Mouse (Mus musculus): ENCODE measurements around the gene Kera. TPM values are rescaled to one million over a fixed set of nuclear protein-coding genes. Genes with fewer than 3 reads are reported as not detected.

Gene Kera
- polyA plus RNA-seq (2015; fragmentation: Nextera tagmentation; extraction: Ambion mirVana): 0.20 and 0.25 TPM in 2 replicates

DNA sequence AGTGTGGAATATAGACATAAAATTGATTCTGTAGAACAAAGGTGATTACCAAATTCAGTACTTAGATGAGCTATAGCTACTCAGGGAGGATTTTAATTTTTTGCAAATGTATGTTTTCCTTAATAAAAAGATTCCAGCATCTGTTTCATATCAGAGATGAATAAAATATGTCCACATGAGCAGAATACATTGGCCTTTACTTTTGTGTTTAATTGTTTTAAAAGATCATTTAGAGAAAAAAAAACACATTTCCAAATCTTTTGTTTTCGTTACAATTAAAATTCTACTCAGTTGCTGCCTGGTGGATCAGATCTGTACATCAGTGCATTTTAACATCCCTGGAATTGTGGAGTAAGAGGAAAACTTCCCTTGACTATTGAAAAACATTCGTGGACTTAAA is at the start of gene Kera:
TSS of gene Kera (plus strand) at position 301 of the 400 bp plus-strand sequence.
- no peak for ATAC-seq
- Histone ChIP-seq H3K4me1 (replicated peaks) (no peaks in the 10 kb centered on the region), H3K36me3 (no peaks in the 10 kb centered on the region)

DNA sequence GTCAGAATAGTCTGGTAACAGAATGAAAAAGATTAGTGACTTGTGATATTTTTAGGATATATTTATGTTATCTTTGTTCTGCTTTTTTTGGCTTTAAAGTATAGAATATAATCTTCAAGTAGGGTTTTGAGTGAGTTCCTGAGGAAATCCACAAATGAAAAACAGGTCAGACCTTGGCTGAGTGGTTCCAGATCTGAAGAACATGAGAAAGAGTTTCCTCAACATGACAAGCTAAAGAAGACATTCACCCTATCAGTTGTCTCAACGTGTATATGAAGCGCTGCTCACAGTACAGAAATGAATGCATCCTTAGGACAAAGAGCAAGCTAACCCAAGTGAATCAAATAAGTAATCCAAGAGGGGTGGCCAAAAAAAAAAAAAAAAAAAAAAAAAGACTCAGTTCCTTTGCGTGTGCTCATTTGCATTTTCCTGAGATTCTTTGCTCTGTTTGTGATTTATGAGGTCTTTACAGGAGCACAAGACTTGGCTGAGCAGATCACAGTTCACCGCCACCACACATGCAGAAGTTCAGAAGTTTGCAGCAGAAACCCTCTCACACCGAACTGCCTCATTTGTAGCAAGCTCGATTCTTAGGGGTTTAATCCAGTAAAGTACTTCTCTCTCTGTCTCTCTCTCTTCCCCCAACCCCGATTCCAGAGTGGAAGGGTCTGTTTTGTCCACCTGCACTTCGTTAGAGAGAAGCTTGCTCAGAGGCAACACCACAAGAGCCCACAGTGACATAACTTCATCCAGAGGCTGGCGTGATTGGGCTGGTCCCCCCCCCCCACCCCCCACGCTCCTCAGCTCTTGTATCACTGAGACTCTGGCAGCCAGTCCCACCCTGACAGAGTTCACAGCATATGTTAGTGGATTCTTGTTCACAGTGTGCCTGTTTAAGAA is 41.5 kb upstream of the Kera start, which contains the start of gene Lum:
TSS of gene Lum (plus strand) at position 172 of the 900 bp plus-strand sequence.
- Histone ChIP-seq H3K4me1 (replicated peaks) (no peaks in the 10 kb centered on the region), H3K36me3 (no peaks in the 10 kb centered on the region; the same call in 1 of the 2 replicates), H3K4me2 (replicated peaks) (peak within 1 kb of the TSS; percentile 46), H3K9ac (peak within 1 kb of the TSS; percentile 17; the same call in 1 of the 2 replicates), H3K27me3 (replicated peaks) (no peaks in the 10 kb centered on the region), H3K4me3 (replicated peaks) (peak within 1 kb of the TSS; percentile 16), H3K9me3 (no peaks in the 10 kb centered on the region), H3K27ac (peak within 1 kb of the TSS; percentile 82)
- WGBS: 39% methylated on average over 10 of the region's 10 CpGs
- ATAC-seq: peak; percentile 41

More for the DNA sequence above, at the start of gene Kera:
- Histone ChIP-seq H3K4me3 (replicated peaks) (no peak within 1 kb of the TSS), H3K9me3 (no peaks in the 10 kb centered on the region), H3K9ac (no peak within 1 kb of the TSS), H3K27me3 (replicated peaks) (no peaks in the 10 kb centered on the region), H3K4me2 (replicated peaks) (no peak within 1 kb of the TSS), H3K27ac (no peak within 1 kb of the TSS)
- 73% methylated on average over 2 of the region's 2 CpGs for WGBS

DNA sequence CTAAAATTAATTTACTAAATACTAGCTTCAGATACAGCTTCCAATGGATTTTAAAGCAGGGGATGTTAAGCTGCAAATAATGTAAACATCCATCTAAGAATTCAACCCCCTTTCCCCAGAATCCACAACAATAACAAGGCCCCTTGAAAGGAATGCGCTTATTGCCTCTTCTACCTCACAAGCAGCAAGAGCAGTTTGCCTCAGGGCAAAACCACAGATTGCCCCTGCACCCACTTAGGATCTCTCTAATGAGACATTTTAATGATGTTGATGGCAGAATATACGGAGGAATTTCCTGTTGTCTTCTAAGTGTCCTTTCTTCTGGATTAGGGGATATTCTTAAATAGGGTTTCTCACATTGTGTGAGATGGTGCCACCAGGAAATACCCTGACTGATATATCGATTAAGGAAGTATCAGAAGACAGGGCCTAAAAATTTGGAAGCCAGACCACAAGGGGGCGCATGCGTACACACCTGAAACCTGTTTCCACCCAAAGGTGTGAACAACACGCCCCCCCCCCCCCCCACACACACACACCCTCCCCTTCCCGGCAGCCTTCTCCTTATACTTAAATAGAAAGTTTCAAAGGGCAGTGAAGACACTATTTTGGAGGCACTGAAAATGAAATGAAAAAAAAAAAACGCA is 39.1 kb upstream of the Kera start:
- no peaks in the 10 kb centered on the region for H3K4me1 ChIP-seq (replicated peaks)

GRCm38 (mm10) chr10:97582543-97583231 is 24.0 kb upstream of the Kera start:
- Histone ChIP-seq H3K9me3 (no peaks in the 10 kb centered on the region), H3K27me3 (replicated peaks) (no peaks in the 10 kb centered on the region), H3K4me1 (replicated peaks) (no peaks in the 10 kb centered on the region), H3K27ac (no peak overlapping the region), H3K4me3 (replicated peaks) (no peak overlapping the region), H3K9ac (no peak overlapping the region), H3K36me3 (no peaks in the 10 kb centered on the region), H3K4me2 (replicated peaks) (no peak overlapping the region)
- no peak for ATAC-seq
- WGBS: 67% methylated on average over 4 of the region's 4 CpGs

More for the DNA sequence above, 39.1 kb upstream of the Kera start:
- no peak overlapping the region for H3K9ac ChIP-seq
- peak overlapping the region; percentile 36 for H3K4me2 ChIP-seq (replicated peaks)
- WGBS: 59% methylated on average over 8 of the region's 8 CpGs
- H3K27ac ChIP-seq: peak overlapping the region; percentile 44; the same call in 1 of the 2 replicates
- H3K27me3 ChIP-seq (replicated peaks): no peaks in the 10 kb centered on the region
- no peak for ATAC-seq
- H3K36me3 ChIP-seq: no peaks in the 10 kb centered on the region; the same call in 1 of the 2 replicates
- H3K4me3 ChIP-seq (replicated peaks): 0 out of 2 replicates have a peak overlapping the region, but pooled peaks have one; percentile 11
- H3K9me3 ChIP-seq: no peaks in the 10 kb centered on the region

DNA sequence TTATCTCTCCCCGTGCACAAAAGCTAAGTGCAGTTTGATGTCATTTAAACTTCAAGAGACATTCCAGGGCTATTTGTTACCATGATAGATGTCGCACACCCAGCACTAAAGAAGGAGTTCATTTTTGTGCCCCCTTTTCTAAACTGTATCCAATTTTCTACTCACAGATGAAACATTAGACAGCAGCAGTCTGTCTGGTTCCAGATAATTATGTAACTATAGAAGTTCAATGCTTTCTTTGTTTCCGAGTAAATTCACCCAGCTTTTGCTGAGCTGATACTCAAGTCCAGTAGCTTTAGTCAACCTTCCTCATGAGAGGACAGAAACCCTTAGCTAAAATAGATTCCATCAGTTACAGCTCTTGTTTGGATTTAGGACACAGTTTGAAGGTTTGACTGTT is 22.5 kb upstream of the Kera start:
- no peak overlapping the region for H3K9ac ChIP-seq
- no peak overlapping the region for H3K4me3 ChIP-seq (replicated peaks)
- no peak for ATAC-seq
- no peaks in the 10 kb centered on the region for H3K4me1 ChIP-seq (replicated peaks)
- no peak overlapping the region for H3K27ac ChIP-seq
- H3K9me3 ChIP-seq: no peaks in the 10 kb centered on the region
- no peaks in the 10 kb centered on the region for H3K36me3 ChIP-seq
- WGBS: 27% methylated on average over 3 of the region's 3 CpGs
- H3K27me3 ChIP-seq (replicated peaks): no peaks in the 10 kb centered on the region
- H3K4me2 ChIP-seq (replicated peaks): no peak overlapping the region

DNA sequence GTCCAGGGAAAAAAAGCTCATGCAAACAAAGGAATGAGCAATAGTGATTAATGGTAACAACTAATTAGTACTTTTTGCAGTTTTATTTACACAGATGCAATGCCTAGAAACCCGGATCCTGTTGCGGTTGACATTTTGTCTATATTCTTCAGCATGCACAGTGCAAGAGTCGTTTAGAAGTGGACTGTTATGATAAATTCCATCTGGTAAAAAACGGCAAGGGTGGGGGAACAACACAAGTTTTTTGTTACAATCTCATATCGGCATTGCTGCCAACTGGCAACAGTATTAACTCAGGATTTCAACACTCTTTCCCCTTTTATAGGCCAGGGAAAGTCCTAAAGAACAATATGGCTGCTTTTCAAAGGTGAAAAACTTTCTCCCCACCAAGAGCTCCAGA is 19.5 kb upstream of the Kera start:
- H3K27ac ChIP-seq: no peak overlapping the region; the same call in 1 of the 2 replicates
- H3K9me3 ChIP-seq: no peaks in the 10 kb centered on the region
- no peak overlapping the region for H3K4me2 ChIP-seq (replicated peaks)
- no peak for ATAC-seq
- 48% methylated on average over 5 of the region's 5 CpGs for WGBS
- H3K9ac ChIP-seq: no peak overlapping the region
- H3K27me3 ChIP-seq (replicated peaks): no peaks in the 10 kb centered on the region
- H3K4me3 ChIP-seq (replicated peaks): no peak overlapping the region
- no peaks in the 10 kb centered on the region for H3K36me3 ChIP-seq
- no peaks in the 10 kb centered on the region; the same call in 1 of the 2 replicates for H3K4me1 ChIP-seq (replicated peaks)

DNA sequence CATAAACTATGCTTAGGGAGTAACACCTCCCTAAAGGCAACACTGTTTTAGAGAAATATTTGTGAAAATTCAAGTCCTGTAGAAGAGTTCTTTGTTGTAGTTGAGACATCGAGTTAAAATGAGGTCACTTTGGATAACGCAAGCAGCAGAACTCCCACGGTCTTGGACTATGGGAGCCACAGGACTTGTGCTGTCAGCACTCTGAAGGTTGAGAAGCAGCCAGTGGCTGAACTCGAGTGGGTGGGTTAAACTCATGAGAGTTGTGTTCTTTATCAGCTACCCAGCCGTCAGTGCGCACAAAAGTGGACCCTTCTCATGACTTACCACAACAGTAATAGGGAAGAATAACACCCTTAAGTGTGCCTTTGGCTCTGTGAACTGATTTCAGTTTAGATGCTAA is 17.1 kb upstream of the Kera start:
- no peak overlapping the region for H3K4me2 ChIP-seq (replicated peaks)
- H3K27ac ChIP-seq: peak overlapping the region; percentile 44; the same call in 1 of the 2 replicates
- H3K36me3 ChIP-seq: no peaks in the 10 kb centered on the region
- no peaks in the 10 kb centered on the region for H3K9me3 ChIP-seq
- H3K9ac ChIP-seq: no peak overlapping the region
- H3K4me1 ChIP-seq (replicated peaks): no peaks in the 10 kb centered on the region; the same call in 1 of the 2 replicates
- ATAC-seq: no peak
- no peak overlapping the region for H3K4me3 ChIP-seq (replicated peaks)
- H3K27me3 ChIP-seq (replicated peaks): no peaks in the 10 kb centered on the region
- 73% methylated on average over 6 of the region's 6 CpGs for WGBS

- H3K4me2 ChIP-seq (replicated peaks): no peak overlapping the region
- no peaks in the 10 kb centered on the region for H3K36me3 ChIP-seq
- H3K4me3 ChIP-seq (replicated peaks): no peak overlapping the region
- no peaks in the 10 kb centered on the region for H3K9me3 ChIP-seq
- H3K27me3 ChIP-seq (replicated peaks): no peaks in the 10 kb centered on the region
- H3K27ac ChIP-seq: no peak overlapping the region
- WGBS: 25% methylated on average over 3 of the region's 3 CpGs
- no peak overlapping the region for H3K9ac ChIP-seq
- no peak for ATAC-seq
- H3K4me1 ChIP-seq (replicated peaks): no peaks in the 10 kb centered on the region; the same call in 1 of the 2 replicates
These were observed 15.6 kb upstream of the Kera start for GRCm38 (mm10) chr10:97591036-97591435.

GRCm38 (mm10) chr10:97591685-97592084 is 15.0 kb upstream of the Kera start:
- Histone ChIP-seq H3K4me2 (replicated peaks) (no peak overlapping the region), H3K9me3 (no peaks in the 10 kb centered on the region), H3K27me3 (replicated peaks) (no peaks in the 10 kb centered on the region), H3K4me3 (replicated peaks) (no peak overlapping the region), H3K9ac (no peak overlapping the region), H3K27ac (peak overlapping the region; percentile 44; the same call in 1 of the 2 replicates), H3K4me1 (replicated peaks) (no peaks in the 10 kb centered on the region; the same call in 1 of the 2 replicates), H3K36me3 (no peaks in the 10 kb centered on the region)
- ATAC-seq: no peak
- WGBS: 55% methylated on average over 3 of the region's 3 CpGs

DNA sequence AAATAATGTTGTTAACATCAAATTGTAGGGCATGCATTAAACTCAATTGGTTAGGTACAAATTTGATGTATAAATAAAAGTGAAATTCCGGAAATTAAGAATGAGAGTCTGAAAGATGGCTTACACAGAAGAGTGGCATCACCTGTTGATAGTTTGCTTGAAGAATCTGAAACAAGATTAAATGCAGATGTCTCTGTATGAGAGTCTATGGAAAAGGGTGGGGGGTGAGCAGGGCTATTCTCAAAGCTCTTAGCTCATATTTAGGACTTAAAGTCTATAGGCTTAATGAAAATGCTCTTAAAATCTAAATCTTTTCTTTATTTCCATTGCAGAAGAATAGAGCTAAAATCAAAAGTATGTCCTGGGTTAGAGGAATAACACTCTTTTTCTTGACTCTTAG is 11.0 kb upstream of the Kera start:
- Histone ChIP-seq H3K4me2 (replicated peaks) (no peak overlapping the region), H3K9ac (no peak overlapping the region), H3K27me3 (replicated peaks) (no peaks in the 10 kb centered on the region), H3K27ac (no peak overlapping the region), H3K4me1 (replicated peaks) (no peaks in the 10 kb centered on the region), H3K36me3 (no peaks in the 10 kb centered on the region), H3K4me3 (replicated peaks) (no peak overlapping the region), H3K9me3 (no peaks in the 10 kb centered on the region)
- ATAC-seq: no peak
- WGBS: 70% methylated on average over 1 of the region's 1 CpGs

DNA sequence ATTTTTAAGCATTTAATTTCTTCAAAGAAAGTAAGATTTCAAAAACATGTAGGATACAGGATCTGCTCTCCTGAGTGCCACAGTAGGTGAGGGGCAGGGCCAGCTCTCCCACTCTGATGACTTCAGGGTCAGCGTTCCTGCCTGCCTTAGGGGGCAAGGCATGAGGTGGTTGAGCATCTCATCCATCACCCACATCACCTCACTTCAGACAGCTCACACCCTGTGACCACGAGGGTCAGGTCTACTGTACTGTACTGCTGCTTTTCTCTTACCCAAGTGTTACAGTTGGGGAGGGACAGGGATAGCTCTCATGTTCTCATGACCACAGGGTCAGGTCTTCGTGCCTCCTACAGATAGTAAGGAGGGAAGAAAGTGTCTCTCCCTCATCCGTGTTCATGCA is 4.9 kb upstream of the Kera start:
- no peak for ATAC-seq
- H3K4me2 ChIP-seq (replicated peaks): no peak overlapping the region

GRCm38 (mm10) chr10:97603256-97603655 is 3.4 kb upstream of the Kera start:
- ATAC-seq: no peak
- H3K4me3 ChIP-seq (replicated peaks): no peak overlapping the region
- no peaks in the 10 kb centered on the region for H3K27me3 ChIP-seq (replicated peaks)
- no peaks in the 10 kb centered on the region for H3K9me3 ChIP-seq
- H3K9ac ChIP-seq: no peak overlapping the region
- no peak overlapping the region for H3K27ac ChIP-seq
- no peak overlapping the region for H3K4me2 ChIP-seq (replicated peaks)
- no peaks in the 10 kb centered on the region for H3K4me1 ChIP-seq (replicated peaks)
- H3K36me3 ChIP-seq: no peaks in the 10 kb centered on the region

More for the DNA sequence above, 4.9 kb upstream of the Kera start:
- Histone ChIP-seq H3K27me3 (replicated peaks) (no peaks in the 10 kb centered on the region), H3K27ac (no peak overlapping the region), H3K4me3 (replicated peaks) (no peak overlapping the region), H3K9ac (no peak overlapping the region), H3K9me3 (no peaks in the 10 kb centered on the region), H3K36me3 (no peaks in the 10 kb centered on the region), H3K4me1 (replicated peaks) (no peaks in the 10 kb centered on the region)
- 70% methylated on average over 4 of the region's 4 CpGs for WGBS
